Mouse (Mus musculus) lung, postnatal 36 days (tissue): Measurements from ENCODE around the gene Gzmc.
"Not testable (repeated sequence)": the region's sequence is repeated elsewhere in the genome, so short reads cannot be mapped to it uniquely, and the experiment has no call there.

ENCODE experiments used
- DNase-seq: peaks from one replicate; pipeline ENCODE4 v3.0.0; 2022; ENCODE audit warnings: mixed read lengths

The Gzmc gene

GRCm38 (mm10) chr14:56234556-56234955 is at the start of gene Gzmc:
TSS of gene Gzmc (minus strand) at chr14:56234656.
- DNase-seq, result no peak

GRCm38 (mm10) chr14:56283816-56284215 is 49.4 kb upstream of the Gzmc start:
- no peak for DNase-seq

- no peak for DNase-seq
Observed at GRCm38 (mm10) chr14:56281090-56281489, 46.6 kb upstream of the Gzmc start.

- not testable (repeated sequence) for DNase-seq
Observed at GRCm38 (mm10) chr14:56278691-56279090, 44.2 kb upstream of the Gzmc start.

GRCm38 (mm10) chr14:56276096-56276495 is 41.6 kb upstream of the Gzmc start:
- DNase-seq, result not testable (repeated sequence)

GRCm38 (mm10) chr14:56266109-56266508 is 31.7 kb upstream of the Gzmc start:
- no peak for DNase-seq

- DNase-seq, result no peak
Observed at GRCm38 (mm10) chr14:56262153-56262552, 27.7 kb upstream of the Gzmc start, which contains the start of gene Gzmb. TSS of gene Gzmb (minus strand) at chr14:56262260.

GRCm38 (mm10) chr14:56240409-56240808 is 6.0 kb upstream of the Gzmc start:
- no peak for DNase-seq

GRCm38 (mm10) chr14:56211317-56211716 is 23.1 kb downstream of the Gzmc start, which contains the start of gene Gzmf:
TSS of gene Gzmf (minus strand) at chr14:56211417.
- DNase-seq, result no peak

- no peak for DNase-seq
Observed at GRCm38 (mm10) chr14:56205613-56206012, 28.8 kb downstream of the Gzmc start.

GRCm38 (mm10) chr14:56205021-56205420 is 29.4 kb downstream of the Gzmc start:
- DNase-seq, result peak; percentile 20

GRCm38 (mm10) chr14:56203975-56204374 is 30.5 kb downstream of the Gzmc start:
- peak; percentile 65 for DNase-seq

- DNase-seq, result no peak
Observed at GRCm38 (mm10) chr14:56186946-56187345, 47.5 kb downstream of the Gzmc start.

- no peak for DNase-seq
Observed at GRCm38 (mm10) chr14:56186521-56186920, 47.9 kb downstream of the Gzmc start.
